20 mouse cellular contexts compared by ENCODE assay signal in the genomic region with DNA sequence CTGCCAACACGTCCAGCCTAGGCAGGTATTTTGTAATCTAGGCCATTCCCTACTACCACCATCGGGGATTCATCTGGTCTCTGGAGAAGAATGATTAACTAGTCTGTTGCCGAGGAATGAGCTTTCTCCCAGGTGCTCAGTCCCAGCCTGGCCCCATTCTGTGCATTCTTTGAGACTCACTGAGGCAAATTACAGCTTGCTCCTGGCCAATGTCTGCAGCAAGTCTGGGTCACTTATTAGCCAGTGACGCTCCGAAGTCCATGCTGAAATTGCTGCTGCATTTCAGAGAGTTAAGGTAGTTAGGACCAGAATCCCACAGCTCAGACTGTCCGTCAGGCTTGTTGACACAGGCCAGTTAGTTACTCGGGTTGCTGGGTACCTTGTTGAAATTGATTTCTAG. TPM values are rescaled to one million over a fixed set of nuclear protein-coding genes. Genes with fewer than 3 reads are reported as not detected.
DNase-seq lines count a peak whose midpoint lies in the region; ATAC-seq lines count a peak whose summit lies in the region.
"Had no signal": no experiment of that assay in that cellular context is flagged by ENCODE, and none has a peak within 500 bp of the region (broad histone marks: within the 10 kb centered on the region; RNA-seq: fewer than 3 reads in every experiment).

No protein-coding gene starts in this region.

- 47% methylated on average over 7 of the region's 7 CpGs for WGBS in intestine, embryonic 16.5 days
- 66% methylated on average over 7 of the region's 7 CpGs for WGBS in kidney, embryonic 14.5 days
- 69% methylated on average over 7 of the region's 7 CpGs for WGBS in liver, embryonic 16.5 days (ENCODE audit: insufficient replicate concordance)
- 86% methylated on average over 7 of the region's 7 CpGs for WGBS in forebrain, embryonic 16.5 days

- H3K36me3 ChIP-seq in intestine, embryonic 16.5 days (ENCODE audit: control insufficient read depth, insufficient read depth, low read length) = no peaks in the 10 kb centered on the region
- H3K36me3 ChIP-seq in kidney, embryonic 14.5 days (ENCODE audit: control insufficient read depth, insufficient read depth, low read length) = 0 out of 2 replicates have a peak, but pooled peaks cover 2% of the 10 kb centered on the region
- no peaks in the 10 kb centered on the region for H3K36me3 ChIP-seq in liver, embryonic 16.5 days (ENCODE audit: control insufficient read depth, insufficient read depth)
- no peaks in the 10 kb centered on the region for H3K36me3 ChIP-seq in forebrain, embryonic 16.5 days (ENCODE audit: control insufficient read depth, insufficient read depth)
- H3K36me3 ChIP-seq: neural tube, embryonic 12.5 days had no signal

- H3K4me1 ChIP-seq in intestine, embryonic 16.5 days (ENCODE audit: control insufficient read depth, insufficient read depth, low read length) = peaks cover 30% of the 10 kb centered on the region
- H3K4me1 ChIP-seq in kidney, embryonic 14.5 days (ENCODE audit: control insufficient read depth, insufficient read depth, low read length) = 0 out of 2 replicates have a peak, but pooled peaks cover 5% of the 10 kb centered on the region
- peaks cover 87% of the 10 kb centered on the region for H3K4me1 ChIP-seq in liver, embryonic 16.5 days (ENCODE audit: control insufficient read depth, low read depth, low read length)
- no peaks in the 10 kb centered on the region for H3K4me1 ChIP-seq in forebrain, embryonic 16.5 days (replicated peaks; ENCODE audit: control insufficient read depth, insufficient read depth, low read length)
- H3K4me1 ChIP-seq: neural tube, embryonic 12.5 days had no signal

- peak overlapping the region; percentile 32; the same call in 1 of the 2 replicates for H3K4me2 ChIP-seq in intestine, embryonic 16.5 days (ENCODE audit: low read depth, low read length)
- H3K4me2 ChIP-seq in kidney, embryonic 14.5 days (replicated peaks; ENCODE audit: low read depth, low read length) = no peak overlapping the region
- H3K4me2 ChIP-seq in liver, embryonic 16.5 days (ENCODE audit: low read depth, low read length) = no peak overlapping the region
- H3K4me2 ChIP-seq in forebrain, embryonic 16.5 days (ENCODE audit: low read length) = no peak overlapping the region
- H3K4me2 ChIP-seq: embryonic facial prominence, embryonic 13.5 days; midbrain, embryonic 11.5 days; neural tube, embryonic 12.5 days had no signal

- DNase-seq in kidney, postnatal 4 days = peak; percentile 63 to 76
- no peak for DNase-seq in heart, postnatal 25 days (ENCODE audit: low spot score)
- no peak for DNase-seq in MN1 (ENCODE audit: low spot score)
- no peak for DNase-seq in right cerebral cortex, postnatal 36 days (ENCODE audit: low spot score in 2 of 2)
- DNase-seq: adrenal gland, postnatal 25 days; B cell, adult 2 months; cerebellum, adult 8-10 months; gastrocnemius, postnatal 14 days; lung, adult 18-20 months; lung, postnatal 36 days; right cerebral cortex, postnatal 14 days had no signal

- H3K9ac ChIP-seq in intestine, embryonic 16.5 days (ENCODE audit: low read depth, low read length) = no peak overlapping the region
- H3K9ac ChIP-seq in kidney, embryonic 14.5 days (ENCODE audit: low read depth, low read length) = no peak overlapping the region
- no peak overlapping the region for H3K9ac ChIP-seq in liver, embryonic 16.5 days (ENCODE audit: low read depth, low read length)
- no peak overlapping the region for H3K9ac ChIP-seq in forebrain, embryonic 16.5 days (replicated peaks; ENCODE audit: low read depth, low read length)
- H3K9ac ChIP-seq: embryonic facial prominence, embryonic 13.5 days; neural tube, embryonic 12.5 days had no signal

- no peaks in the 10 kb centered on the region for H3K9me3 ChIP-seq in intestine, embryonic 16.5 days (ENCODE audit: control insufficient read depth, low read length)
- H3K9me3 ChIP-seq in kidney, embryonic 14.5 days (ENCODE audit: control insufficient read depth, low read length) = no peaks in the 10 kb centered on the region
- H3K9me3 ChIP-seq in liver, embryonic 16.5 days (replicated peaks; ENCODE audit: control insufficient read depth, low read length) = no peaks in the 10 kb centered on the region
- H3K9me3 ChIP-seq in forebrain, embryonic 16.5 days (ENCODE audit: control insufficient read depth, low read length) = no peaks in the 10 kb centered on the region
- H3K9me3 ChIP-seq: embryonic facial prominence, embryonic 13.5 days; neural tube, embryonic 12.5 days had no signal

- ATAC-seq in intestine, embryonic 16.5 days = peak; percentile 92
- peak; percentile 74 for ATAC-seq in kidney, embryonic 14.5 days (ENCODE audit: low FRiP score, low TSS enrichment)
- peak; percentile 43 for ATAC-seq in liver, embryonic 16.5 days (ENCODE audit: low read depth)
- no peak for ATAC-seq in forebrain, embryonic 16.5 days
- ATAC-seq: activated CD4-positive, CD25-positive, alpha-beta regulatory T cell, adult 4 months; inflammation-experienced regulatory T-cells, adult 6 months had no signal

- H3K27ac ChIP-seq in intestine, embryonic 16.5 days (ENCODE audit: low read length) = peak overlapping the region; percentile 77
- H3K27ac ChIP-seq in kidney, embryonic 14.5 days (ENCODE audit: low read depth, low read length) = no peak overlapping the region
- H3K27ac ChIP-seq in liver, embryonic 16.5 days (ENCODE audit: low read length) = peak overlapping the region; percentile 82
- no peak overlapping the region for H3K27ac ChIP-seq in forebrain, embryonic 16.5 days (ENCODE audit: low read length)
- H3K27ac ChIP-seq: embryonic facial prominence, embryonic 13.5 days; neural tube, embryonic 12.5 days had no signal

- no peaks in the 10 kb centered on the region for H3K27me3 ChIP-seq in intestine, embryonic 16.5 days (replicated peaks; ENCODE audit: control insufficient read depth, insufficient read depth, low read length)
- H3K27me3 ChIP-seq in kidney, embryonic 14.5 days (ENCODE audit: control insufficient read depth, insufficient read depth, low read length) = no peaks in the 10 kb centered on the region
- no peaks in the 10 kb centered on the region for H3K27me3 ChIP-seq in liver, embryonic 16.5 days (ENCODE audit: control insufficient read depth, insufficient read depth, low read depth, low read length)
- H3K27me3 ChIP-seq in forebrain, embryonic 16.5 days (replicated peaks; ENCODE audit: control insufficient read depth, insufficient read depth, low read length) = no peaks in the 10 kb centered on the region
- H3K27me3 ChIP-seq: embryonic facial prominence, embryonic 13.5 days; neural tube, embryonic 12.5 days had no signal

- H3K4me3 ChIP-seq in intestine, embryonic 16.5 days (ENCODE audit: low read length) = no peak overlapping the region
- no peak overlapping the region for H3K4me3 ChIP-seq in kidney, embryonic 14.5 days (ENCODE audit: low read length)
- no peak overlapping the region for H3K4me3 ChIP-seq in liver, embryonic 16.5 days (ENCODE audit: low read depth, low read length)
- H3K4me3 ChIP-seq in forebrain, embryonic 16.5 days (replicated peaks; ENCODE audit: low read length) = no peak overlapping the region
- H3K4me3 ChIP-seq: embryonic facial prominence, embryonic 13.5 days; neural tube, embryonic 12.5 days had no signal

- intact Hi-C loops in heart, postnatal 25 days (cut with DNase I) = no loop called here

RNA-seq across cellular contexts. Expression of a gene that starts 19.4 kb away (rescaled TPM):
- 89.4 and 103 TPM in 2 replicates for polyA plus RNA-seq in intestine, embryonic 16.5 days (2015; fragmentation: Nextera tagmentation; extraction: Ambion mirVana)
- polyA plus RNA-seq in kidney, embryonic 14.5 days (2014; fragmentation: Nextera tagmentation; extraction: Ambion mirVana) = 47.0 and 76.3 TPM in 2 replicates
- polyA plus RNA-seq in liver, embryonic 16.5 days (2015; fragmentation: Nextera tagmentation; extraction: Ambion mirVana) = 66.7 and 70.7 TPM in 2 replicates
- total RNA-seq in heart, postnatal 25 days (2021) = 10 to 100 TPM; 48.9 to 56.1 TPM
- polyA plus RNA-seq in forebrain, embryonic 16.5 days (2015; fragmentation: Nextera tagmentation; extraction: Ambion mirVana) = 123 TPM in 2 replicates

RNA-seq across cellular contexts. Expression of a gene that starts 41.7 kb away (rescaled TPM):
- 69.8 and 76.5 TPM in 2 replicates for polyA plus RNA-seq in intestine, embryonic 16.5 days (2015; fragmentation: Nextera tagmentation; extraction: Ambion mirVana)
- 28.9 and 38.8 TPM in 2 replicates for polyA plus RNA-seq in kidney, embryonic 14.5 days (2014; fragmentation: Nextera tagmentation; extraction: Ambion mirVana)
- polyA plus RNA-seq in liver, embryonic 16.5 days (2015; fragmentation: Nextera tagmentation; extraction: Ambion mirVana) = 25.3 and 26.6 TPM in 2 replicates
- 10 to 100 TPM; 46.6 to 47.1 TPM for total RNA-seq in heart, postnatal 25 days (2021)
- polyA plus RNA-seq in forebrain, embryonic 16.5 days (2015; fragmentation: Nextera tagmentation; extraction: Ambion mirVana) = 31.2 and 35.6 TPM in 2 replicates

Comparison
In these comparisons a context has a peak if more than half of its experiments do, and no peak if none do; other contexts are left out.
1. H3K27ac ChIP-seq: peak in intestine, embryonic 16.5 days (single experiment) and liver, embryonic 16.5 days (single experiment); none in kidney, embryonic 14.5 days (single experiment) and forebrain, embryonic 16.5 days (single experiment).
2. DNase-seq: peak in kidney, postnatal 4 days (2 of 2); none in heart, postnatal 25 days (single experiment), MN1 (single experiment) and right cerebral cortex, postnatal 36 days (0 of 2).